Mouse (Mus musculus): Measurements from ENCODE around the gene C1qtnf5.

C1qtnf5 gene

DNA sequence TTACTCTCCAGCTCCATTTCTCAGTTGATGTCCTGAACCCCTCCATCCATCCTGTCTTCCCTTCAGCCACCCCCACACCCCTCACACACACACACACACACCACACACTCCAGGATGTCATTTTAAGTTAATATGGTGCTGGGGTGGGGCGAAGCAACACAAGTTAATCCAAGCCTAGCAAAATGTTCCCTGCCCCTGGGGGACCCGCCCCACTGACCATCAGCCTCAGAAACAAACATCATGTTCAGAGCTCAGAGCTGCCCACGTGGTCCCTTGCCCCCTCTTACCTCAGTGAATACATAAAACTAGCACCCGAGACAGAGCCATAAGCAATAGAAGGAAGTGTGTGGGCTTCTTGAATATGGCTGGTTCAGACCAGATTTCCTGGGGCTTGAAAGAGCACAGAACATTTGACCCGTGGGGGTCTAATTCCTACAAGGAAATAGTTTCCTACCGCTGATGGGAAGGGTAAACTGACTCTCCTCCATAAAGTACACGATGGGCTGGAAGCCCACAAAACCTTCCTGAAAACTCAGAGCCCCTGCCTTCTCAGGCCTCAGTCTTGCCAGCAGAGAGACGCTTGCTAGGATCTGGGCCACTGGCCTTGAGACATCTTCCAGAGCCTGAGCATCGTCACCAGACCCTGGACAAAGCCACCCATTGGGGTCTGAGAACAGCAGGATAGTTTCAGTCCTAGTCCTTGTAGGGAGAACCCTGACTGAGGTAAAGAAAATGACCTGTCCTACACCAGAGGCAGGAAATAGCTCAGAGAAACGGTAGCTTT, 26.9 kb upstream of the C1qtnf5 start:
- DNase-seq = peak; percentile 63

DNA sequence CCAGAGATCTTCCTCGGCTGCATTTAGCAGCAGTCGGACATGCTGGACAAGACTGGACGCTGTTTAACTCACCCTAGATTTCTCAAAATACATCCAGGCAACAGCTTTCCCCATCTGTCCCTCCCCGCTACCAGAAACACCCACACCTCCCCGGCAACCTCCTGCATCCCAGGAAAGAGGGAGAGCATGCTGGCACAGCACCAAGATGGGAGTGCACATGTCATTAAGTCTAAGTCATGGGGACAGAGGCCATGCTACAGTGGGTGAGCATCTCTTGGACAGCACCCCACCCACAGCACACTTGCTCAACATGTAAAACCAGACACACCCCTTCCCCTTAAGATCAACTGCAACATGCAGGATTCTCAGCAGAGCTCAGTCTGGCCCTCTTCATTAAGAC, 26.1 kb upstream of the C1qtnf5 start:
- DNase-seq = peak; percentile 75

DNA sequence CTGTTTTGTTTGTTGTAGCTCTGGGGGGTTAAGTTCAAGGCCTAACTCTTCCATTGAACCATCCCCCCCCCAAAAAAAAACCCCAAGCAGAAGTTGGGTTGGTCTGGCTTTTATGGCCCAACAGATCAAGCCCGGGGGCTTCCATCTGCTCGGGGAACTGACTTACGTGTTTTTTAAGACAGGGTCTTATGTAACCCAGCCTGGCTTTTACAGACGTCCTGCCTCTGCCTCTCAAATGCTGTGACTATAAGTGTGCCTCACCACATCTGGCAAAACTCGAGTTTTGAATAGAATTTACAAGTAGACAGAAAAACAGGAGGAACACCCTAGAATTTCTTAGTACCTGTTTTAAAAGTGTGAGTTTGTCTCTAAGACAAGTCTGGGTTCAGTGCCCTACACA, 25.5 kb upstream of the C1qtnf5 start:
- peak; percentile 38 for DNase-seq

DNA sequence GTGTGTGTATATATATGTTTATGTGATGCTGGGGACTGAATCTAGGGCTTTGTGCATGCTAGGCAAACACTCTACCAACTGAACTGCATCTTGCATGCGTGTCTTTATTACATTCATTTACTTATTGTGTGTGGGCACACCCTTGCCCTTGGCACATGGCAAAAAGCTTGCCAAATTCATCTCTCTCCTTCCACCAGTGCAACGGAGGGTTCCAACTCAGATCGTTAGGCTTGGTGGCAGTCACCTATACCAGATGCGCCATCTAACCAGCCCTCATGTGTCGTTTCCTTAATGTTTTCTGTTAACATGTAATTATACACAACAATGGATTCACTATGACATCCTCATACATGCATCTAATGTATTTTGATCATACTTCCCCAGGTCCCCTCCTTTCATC, 24.8 kb upstream of the C1qtnf5 start:
- DNase-seq = peak; percentile 50

DNA sequence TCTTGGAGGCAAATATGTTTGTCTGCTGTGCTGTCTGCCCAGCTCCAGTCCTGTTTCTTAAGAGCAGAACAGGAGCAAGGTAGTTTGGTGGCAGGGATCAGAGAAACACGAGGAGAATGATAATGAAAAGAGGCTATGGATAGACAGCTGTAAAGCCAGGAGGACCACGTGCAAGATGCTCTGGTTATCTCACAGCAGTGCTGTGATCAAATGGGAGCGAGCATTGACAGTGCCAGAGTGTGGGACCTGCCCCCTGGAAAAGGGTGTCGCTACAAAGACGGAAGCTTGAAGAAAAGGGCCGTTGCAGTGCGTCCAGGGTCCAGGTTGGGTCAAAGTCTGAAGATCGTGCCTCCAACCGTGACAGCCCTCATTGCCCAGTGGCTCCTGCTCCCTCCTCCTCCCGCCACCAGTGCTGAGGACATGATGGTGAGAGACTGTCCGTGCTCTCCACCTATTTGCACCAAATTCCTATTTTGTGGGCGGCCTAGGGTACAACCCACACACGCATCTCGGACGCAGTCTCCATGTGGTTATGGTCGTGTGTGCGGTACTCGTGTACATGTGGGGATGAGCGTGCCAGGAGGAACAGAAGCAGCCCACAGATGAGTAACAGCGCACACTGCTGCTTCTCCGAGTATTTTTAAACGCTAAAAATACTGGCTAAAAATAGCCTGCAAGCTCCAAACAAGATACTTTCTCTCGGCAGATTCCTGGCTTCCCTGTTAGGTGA, 23.5 kb upstream of the C1qtnf5 start:
- DNase-seq = peak; percentile 69

DNA sequence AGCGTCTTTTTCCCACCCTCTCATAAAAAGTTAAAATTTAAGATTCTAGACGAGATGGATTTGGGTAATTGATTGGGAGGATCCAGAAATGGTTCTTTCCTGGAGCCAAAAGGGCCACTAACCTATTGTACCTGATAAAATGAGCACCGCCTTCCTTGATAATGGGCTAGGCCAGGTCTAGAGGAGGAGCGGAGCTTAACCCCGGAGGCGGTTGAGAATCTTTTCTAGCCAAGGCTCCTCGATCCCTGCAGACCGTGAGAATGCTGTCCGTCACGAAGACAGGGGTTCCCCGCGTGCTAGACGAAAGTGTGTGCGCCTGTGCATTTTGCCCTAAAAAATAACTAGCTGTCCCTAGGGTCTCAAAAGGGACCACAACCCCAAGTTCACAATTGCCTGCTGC, 22.8 kb upstream of the C1qtnf5 start:
- DNase-seq = no peak

DNA sequence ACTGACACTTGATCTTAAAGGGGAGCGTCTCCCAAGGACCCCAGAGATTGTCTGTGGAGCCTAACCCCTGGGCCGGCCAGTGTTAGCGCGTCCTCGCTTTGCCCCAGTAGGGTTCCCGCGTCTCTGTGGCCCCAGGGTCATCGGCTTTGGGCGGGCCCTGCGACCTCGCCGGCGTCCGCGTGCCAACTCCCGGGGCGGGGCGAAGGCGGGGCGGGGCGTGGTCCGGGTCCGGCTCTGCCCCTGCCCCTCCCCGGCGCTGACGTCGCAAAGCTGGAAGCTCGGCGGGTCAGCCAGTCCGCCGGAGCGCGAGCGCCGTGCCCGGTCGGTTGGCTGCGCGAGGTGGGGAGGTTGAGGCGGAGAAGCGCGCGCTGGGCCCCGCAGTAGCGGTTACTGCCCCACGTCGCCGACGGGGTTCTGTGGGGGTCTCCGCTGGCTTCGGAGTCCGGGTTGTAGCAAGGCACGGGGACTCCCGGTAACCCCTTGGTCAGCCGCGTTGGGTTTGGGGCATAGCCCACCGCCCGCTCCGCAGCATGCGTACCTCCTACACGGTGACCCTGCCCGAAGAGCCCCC, 22.3 kb upstream of the C1qtnf5 start:
- peak; percentile 96 for DNase-seq

DNA sequence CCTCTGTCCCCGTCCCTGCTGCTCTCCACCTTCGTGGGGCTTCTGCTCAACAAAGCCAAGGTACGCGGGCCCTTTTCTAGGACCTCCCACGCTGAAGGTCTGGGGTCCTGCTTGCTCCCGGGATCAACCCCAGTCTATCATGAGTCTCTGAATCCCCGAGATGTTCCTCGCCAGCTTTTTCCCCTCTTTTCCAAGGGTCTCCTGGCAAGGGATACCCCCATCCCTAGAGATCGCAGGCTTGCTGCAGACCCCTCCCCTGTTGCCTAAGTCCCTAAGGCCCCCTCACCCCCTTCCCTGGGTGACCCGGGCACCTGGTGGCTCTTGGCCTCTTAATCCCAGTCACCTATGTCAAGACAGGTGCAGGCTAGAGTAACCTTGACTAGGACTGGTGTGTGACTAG, 21.8 kb upstream of the C1qtnf5 start:
- peak; percentile 83 for DNase-seq

DNA sequence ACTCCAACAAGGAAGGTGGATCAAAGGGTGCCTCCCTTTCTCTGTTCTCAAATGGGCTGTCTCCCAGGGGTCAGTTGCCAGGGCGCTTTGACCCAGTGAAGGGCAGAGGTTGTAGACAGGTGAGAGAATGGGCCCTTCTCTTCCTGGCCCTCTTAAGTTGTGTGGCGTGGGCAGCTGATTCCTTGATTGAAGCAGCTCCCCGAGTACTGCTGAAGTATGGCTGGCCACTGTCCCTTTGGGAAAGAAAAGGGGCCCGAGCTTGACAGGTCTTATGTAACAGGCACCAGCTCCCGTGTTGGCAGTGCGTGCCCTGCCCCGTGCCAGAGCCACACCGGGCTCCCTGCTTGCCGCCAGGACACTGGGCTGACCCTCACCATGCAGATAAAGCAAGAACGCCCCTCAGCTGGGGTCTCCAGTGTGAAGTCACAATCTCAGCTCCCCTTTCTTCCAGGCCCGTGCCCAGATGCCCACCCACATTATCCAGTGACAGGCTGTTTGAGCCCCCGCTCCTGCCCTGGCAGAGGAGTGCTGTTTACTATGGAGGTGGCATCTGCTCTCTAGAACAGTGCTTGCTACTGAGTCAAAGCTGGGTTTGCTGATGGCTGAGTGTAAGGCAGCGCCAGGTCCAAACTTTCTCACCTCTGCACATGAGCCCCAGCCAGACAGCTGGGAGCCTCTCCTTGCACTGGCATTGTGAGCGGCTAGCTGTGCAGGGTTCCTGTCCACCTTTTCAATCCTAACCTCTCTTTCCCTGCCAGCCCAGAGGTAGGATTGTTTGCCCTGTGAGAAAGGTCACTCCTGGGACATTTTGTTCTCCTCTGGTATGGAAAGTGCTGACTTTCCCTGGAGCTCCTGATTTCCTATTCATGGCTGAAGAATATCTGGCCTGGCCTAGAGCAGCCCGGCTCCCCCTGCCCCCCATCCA, 21.0 kb upstream of the C1qtnf5 start:
- peak; percentile 96 for DNase-seq

DNA sequence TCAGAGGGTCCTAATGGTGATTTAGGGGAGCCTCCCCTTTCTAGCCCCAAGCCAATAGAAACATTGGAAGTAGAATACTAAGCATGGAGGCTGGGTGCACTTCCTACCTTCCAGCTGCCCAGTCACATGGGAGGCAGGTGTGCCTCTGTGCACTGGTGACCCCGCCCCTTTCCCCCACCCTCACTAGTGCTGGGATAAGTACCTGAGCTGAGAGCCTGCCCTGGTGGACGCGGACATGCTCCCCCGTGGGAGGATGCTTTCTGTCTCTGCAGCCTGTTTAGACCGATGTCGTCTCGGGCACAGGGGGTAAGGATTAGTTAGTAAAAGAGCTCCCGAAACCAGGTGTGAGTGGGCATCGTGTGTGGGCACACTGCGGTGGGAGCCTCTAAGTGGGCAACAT, 20.1 kb upstream of the C1qtnf5 start:
- DNase-seq = peak; percentile 69

DNA sequence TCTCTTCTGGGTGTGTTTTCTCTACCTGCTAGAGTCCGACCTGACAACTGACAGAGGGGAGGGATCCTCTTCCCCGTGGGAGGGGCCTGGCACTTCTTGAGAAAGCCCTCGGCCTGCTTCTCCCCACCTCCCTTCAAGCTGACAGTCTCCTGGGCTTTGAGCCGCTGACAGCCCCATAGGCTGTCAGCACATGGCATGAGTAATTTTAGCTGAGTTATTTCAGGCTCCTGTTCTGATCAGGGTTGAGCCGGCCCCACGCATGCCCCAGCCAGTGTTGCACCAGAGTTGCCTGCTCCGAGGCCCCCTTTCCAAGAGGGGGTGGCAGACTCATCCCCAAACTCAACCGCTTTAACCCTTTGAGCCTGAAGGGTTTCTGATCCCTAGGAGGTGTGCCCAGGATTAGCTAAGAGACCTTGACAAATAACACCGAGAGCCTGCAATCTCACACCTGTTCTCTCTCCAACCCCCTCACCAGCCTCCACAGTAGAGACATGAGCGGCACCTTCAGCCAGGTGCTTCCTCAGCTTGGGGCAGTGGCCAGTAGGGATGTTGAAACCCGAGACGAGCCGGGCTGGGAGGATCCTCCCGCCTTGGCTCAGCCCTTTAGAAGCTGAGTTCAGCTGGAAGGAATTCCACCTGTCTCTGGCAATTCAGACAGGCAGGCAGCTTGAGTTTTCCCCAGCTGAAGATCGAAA, 19.1 kb upstream of the C1qtnf5 start:
- peak; percentile 72 for DNase-seq

DNA sequence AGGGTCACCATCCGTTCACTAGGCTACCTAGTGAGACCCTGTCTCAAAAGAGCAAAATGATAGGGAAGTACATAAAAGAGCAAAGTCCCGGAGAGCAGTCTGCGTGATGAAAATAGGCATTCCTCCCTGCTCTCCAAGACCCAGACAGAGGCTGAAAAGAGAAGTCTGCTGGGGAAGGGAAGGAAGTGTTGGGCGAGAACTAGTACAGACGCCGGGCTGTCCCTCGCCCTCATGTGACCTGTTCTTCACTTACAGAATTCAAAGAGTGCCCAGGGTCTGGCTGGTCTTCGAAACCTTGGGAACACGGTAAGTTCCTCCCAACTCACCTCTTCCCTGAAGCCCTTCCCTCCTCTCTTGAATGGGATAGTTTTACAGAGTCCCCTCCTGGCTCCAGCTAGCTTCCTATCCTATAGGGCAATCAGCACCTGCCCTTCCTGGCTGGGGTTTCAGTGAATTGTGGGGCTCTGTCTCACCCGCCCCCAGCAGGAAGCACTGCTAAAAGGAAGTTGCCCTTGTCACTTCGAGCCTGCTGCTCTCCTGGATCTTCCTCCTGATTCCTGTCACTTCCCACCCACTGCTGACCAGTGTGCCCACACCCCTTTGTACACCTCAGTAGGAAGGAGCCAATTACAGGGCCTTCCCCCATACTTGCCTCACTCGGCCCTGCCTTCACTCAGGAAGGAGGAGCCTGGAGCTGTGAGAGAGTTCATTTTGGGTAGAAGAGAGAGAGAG, 18.0 kb upstream of the C1qtnf5 start:
- no peak for DNase-seq

DNA sequence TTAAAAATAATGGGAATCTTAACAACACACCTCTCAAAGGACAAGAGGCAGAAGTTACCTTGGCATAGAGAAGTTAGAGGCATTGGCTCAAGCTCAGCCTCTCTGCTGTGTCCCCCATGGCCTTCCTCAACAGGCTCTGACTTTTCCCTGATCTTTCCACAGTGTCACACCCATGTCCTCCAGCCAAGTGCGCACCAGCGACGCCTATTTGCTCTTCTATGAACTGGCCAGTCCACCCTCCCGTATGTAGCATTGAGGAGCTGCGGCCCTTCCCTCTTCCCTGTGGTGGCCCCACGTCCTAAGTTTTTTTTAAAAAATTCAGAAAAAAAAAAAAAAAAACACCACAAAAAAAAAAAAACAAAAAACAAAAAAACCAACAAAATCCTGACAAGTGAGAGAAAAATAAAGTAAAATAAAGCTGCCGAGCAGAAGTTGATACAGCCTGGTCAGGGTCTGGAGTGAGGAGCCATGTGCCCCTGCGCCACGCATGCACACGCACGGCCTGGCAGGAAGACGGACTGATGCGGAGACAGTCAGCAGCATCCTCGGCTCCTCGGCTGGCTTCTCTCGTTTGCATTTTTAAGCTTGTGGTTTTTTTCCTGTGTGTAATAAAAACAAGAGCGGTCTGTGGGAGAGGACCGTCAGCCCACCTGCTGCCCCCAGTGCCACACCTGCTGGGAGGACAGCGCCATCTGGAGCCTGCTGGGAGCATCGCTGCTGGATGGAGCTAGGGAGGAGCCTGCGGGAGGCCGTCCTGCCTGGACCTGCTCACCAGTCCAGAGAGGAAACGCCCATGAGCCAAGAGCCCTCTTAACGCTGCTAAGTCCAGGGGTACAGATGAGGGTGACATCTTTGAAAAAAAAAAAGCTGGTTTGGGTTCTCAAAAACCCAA, 13.2 kb upstream of the C1qtnf5 start:
- peak; percentile 90 for DNase-seq

DNA sequence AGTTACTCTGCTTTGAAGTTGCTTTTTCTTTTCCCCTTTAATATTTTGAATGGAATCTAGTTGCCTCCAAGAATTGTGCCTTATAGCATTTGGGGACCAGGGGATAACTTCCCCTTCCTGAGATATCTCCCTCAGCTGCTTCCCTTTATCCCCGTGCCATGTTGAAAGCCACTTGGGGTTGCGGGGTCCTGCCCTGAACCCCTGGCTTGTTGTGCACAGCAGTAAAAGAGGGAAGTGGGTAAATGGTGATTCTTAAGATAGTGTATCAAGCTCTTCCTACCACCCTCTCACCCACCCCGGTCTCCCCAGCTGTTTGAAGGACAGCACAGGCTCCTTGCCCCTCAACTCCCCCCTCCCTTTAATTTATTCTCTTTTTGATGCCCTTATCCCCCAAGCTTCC, 12.3 kb upstream of the C1qtnf5 start:
- no peak for DNase-seq

DNA sequence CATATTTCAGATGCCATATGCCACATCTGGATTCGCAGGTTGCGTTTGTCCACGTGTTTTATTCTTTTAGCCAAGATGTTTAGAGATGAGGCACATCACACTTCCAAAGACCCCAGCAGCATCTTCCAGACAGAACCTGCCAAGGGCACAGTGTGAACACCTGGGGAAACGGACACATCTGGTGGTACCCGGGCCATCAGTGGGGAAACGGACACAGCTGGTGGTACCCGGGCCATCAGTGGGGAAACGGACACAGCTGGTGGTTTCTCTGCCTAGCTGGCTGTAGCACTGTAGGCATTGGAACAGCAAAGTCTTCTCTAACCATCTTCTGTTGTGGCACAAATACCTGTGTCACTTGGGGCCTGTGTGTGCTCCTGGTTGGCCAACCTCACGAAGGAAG, 11.3 kb upstream of the C1qtnf5 start:
- DNase-seq = no peak

DNA sequence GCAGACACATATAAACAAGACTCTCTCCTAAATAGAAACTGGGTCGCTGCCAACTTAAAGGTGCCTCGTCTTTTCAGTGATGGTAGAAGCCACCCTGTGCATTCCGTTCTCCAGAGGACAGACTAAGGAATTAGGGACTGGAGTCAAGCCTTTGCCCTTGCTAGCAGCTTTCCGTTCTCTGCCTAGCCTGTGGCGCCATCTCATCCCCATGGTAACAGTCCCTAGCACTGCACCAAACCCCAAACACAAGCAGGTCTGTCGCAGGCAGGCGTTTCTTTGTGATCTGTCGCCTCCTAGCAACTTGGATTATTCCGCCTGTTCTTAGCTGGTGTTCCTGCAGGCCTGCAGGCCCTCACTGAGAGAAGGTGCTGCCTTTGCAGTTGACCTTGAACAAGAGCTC, 10.5 kb upstream of the C1qtnf5 start:
- no peak for DNase-seq

DNA sequence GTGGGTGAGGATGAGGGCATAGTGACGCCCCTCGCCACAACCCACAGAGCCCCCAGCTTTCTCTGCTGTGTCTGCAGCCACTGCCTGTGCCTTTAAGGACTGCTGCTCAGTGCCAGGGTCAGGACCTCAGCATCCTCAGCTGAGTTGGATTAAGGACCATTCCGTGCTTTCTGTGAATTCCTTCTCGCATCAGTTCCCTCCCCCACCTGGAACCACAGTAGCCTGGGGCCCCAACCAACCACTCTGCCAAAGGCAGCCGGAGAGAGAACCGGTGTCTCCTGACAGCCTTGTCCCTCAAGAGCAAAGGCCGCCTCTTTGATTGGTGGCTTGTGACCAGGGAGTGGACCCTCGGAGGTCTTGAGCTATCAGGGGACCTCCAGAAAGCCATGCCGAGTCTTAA, 5.6 kb upstream of the C1qtnf5 start, which contains the start of gene Mfrp:
Gene Mfrp (plus strand): TSS at position 240 of the 400 bp plus-strand sequence.
- DNase-seq = no peak

DNA sequence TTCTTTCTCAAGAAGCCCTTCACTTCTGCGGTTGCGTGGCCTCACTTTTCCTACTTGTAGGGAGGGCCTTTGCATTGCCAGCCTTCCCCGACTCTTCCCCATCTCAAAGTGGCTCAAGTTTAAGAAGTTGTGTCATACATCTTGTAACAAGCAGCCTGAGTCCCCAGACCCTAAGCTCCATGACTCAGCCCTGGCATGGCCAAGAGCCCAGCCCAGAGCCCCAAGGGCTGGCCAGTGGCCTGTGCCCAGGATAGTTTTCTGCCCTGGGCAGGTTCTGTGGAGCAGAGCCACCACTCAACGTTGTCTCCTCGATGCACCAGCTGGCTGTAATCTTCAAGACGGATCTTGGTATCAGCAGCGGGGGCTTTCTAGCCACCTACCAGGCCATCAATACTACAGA, 2.2 kb upstream of the C1qtnf5 start:
- no peak for DNase-seq

DNA sequence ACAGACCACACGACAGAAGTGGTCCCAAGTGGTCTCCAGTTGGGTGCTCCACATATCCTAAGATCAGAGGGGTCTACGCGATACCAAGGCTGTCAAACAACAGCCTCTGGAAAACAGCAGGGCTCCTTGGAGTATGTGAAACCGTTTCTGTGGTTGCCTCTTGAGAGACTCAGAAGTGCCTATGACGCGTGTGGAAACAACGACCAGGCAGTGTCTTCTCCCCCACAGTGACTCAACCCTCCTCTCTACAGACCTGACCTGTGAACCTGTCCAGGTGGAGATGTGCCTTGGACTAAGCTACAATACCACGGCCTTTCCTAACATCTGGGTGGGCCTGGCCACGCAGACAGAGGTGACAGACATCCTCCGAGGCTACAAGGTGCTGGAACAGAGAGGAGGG, 1.3 kb upstream of the C1qtnf5 start:
- DNase-seq = no peak

DNA sequence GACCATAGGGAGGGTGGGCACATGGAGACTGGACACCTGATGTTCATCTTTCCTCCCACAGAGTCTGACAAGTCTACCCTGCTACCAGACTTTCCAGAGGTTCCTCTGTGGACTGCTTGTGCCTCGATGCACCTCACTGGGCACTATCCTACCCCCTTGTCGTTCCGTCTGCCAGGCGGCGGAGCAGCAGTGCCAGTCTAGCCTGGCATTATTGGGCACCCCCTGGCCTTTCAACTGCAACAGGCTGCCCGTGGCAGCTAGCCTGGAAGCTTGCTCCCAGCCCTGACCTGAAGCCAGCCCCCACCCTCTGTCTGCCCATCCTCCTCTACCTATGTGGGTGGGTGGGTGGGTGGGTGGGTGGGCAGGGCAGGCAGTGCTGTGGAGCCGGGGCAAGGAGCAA, 863 bp upstream of the C1qtnf5 start:
- no peak for DNase-seq

DNA sequence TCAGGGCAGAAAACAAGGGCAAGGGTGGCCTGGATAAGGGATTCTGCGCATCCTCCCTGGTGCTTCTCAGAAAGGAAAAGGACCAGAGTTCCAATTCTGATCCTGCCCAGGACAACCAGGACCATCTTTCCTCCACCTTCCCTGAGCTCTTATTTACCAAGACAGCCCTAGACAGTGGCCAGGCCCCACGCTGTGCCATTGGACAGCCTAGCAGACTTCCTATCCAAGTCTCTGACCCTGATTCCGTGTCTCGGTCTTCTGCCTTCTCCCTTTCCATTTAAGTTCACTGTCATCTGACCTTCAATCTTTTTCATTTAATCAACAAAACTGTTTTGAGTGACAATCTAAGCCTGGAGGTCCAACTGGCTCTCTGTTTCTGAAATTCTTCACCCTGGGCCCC, 449 bp upstream of the C1qtnf5 start:
- no peak for DNase-seq
